Mouse (Mus musculus) inflammation-experienced regulatory T-cells, adult 6 months (primary cell): ENCODE results near the gene Atp6v1g3. TPM values are rescaled to one million over a fixed set of nuclear protein-coding genes. Genes with fewer than 3 reads are reported as not detected.
A peak's percentile ranks its signal among the peaks of the same experiment; 100 is the strongest.

Experiments used
- ATAC-seq: one replicate; pipeline ENCODE4 v1.8.0; 2017
- polyA plus RNA-seq, 3 experiments: library from polyadenylated mRNA; unstranded; fragments of 100-300 nt; shearing (Covaris generic); gene quantifications; one replicate each; pipeline ENCODE4 v1.2.1; 2017

Gene Atp6v1g3
- 1 to 10 TPM in 1 of 3 experiments, under 1 TPM in 2; 0.50 to 2.9 (median 0.82) TPM for polyA plus RNA-seq

DNA sequence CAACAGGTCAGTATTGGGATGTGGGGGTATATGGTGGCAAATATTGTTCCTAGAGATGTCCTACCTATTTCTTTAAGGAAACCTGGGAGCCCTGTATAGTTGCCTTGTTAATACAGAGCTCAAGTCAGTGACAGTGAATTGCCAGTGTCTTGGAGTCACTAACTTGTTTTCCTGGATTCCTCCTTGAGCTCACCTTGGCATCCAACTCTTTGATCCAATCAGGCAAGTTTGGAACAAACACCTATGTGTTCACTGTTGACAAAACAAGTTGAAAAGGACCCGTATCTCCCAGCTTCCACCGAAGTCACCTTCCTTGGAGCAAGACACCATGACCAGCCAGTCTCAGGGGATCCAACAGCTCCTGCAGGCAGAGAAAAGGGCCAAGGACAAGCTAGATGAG lies at the start of gene Atp6v1g3:
TSS of gene Atp6v1g3 (plus strand) at position 301 of the 400 bp plus-strand sequence.
- ATAC-seq: no peak

DNA sequence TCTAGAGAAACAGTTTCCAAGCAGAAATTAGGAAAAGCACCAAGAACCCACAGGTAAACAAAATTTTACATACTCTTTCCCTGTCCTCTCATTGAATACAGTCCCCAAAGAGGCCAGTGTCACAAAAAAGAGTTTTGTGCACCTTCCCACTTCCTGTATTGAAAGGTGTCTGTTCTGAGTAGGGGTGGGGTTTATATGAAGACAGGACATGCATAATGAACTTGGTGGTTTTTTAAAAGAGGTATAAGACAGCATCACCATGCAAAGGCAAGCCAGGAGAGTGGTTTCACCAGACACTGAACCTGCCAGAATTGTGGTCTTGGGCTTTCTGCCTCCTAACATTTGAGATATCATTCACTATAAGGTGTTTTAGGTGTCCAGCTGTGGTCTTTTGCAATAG lies 40.5 kb upstream of the Atp6v1g3 start:
- ATAC-seq: peak; percentile 100

- no peak for ATAC-seq
These were observed 36.3 kb upstream of the Atp6v1g3 start for GRCm38 (mm10) chr1:138237252-138237651.

GRCm38 (mm10) chr1:138243947-138244346 lies 29.6 kb upstream of the Atp6v1g3 start:
- no peak for ATAC-seq

DNA sequence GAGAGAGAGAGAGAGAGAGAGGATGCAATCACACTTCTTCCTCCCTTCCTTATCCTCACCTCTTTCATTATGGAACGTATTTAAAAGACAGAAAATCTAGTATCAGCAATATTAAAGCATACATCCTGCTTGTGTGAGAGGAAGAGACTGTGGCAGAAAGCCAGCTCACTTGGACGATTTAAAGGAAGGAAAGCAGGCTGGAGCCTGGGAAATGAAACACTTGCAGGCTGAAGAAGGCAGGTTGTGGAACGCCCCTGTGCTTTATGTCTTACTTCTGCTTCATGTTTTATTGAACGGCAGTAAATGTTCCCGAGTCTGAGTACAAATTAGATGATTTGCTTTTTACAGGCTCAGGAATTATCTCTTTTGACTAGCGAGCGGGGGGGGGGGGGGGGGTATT lies 29.1 kb upstream of the Atp6v1g3 start:
- no peak for ATAC-seq

DNA sequence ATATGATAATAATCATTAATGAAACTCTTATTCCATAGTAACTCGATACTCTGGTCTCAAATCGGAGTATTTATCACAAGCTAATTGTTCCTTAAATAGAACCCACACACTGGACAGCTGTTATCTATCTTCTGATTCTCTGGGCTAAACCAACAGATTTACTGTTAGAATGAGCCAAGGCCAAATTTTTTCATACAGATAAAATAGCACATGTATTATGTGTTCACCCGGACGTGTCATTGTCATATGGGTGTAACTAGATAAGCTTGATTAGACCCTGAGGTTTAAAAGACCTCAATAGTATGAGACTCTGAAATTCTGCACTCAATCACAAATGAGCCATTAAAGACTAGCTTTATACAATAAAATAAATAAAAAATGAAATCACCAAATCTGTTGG lies 28.4 kb upstream of the Atp6v1g3 start:
- no peak for ATAC-seq

GRCm38 (mm10) chr1:138245533-138245932 lies 28.0 kb upstream of the Atp6v1g3 start:
- ATAC-seq: no peak

DNA sequence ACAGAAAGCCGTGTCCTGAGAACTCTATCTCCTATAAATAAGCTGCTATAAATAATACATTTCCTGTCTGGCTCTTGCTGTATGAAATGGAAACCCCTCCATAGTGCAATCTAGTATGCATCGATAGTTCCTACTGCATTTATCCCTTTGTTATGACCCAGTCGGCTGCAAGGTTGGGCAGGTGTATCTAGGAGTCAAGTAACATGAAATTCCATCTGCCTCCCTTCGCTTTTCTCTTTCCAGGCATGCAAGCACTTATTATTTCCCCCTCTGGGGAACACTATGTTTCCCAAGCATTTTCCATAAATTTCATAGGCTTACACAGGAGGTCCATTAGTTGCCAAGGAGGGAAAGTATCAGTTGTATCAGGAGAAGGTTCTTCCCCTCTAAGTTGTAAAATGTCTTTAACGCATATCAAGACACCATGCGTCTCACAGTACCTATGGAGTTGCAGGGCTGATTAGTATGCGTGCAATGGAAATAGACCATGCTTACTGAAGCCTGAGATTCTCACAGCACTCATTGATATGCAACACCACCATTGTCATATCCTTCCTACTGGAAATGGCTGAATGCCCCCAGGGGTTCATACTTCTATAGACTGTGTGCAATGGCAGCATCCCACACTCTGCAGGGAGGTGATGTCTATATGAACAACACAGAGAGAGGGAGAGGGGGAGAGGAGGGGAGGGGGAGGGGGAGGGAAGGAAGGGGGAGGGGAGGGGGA lies 26.9 kb upstream of the Atp6v1g3 start:
- ATAC-seq: no peak

- peak; percentile 93 for ATAC-seq
These were observed 25.6 kb upstream of the Atp6v1g3 start for GRCm38 (mm10) chr1:138247699-138248483.

DNA sequence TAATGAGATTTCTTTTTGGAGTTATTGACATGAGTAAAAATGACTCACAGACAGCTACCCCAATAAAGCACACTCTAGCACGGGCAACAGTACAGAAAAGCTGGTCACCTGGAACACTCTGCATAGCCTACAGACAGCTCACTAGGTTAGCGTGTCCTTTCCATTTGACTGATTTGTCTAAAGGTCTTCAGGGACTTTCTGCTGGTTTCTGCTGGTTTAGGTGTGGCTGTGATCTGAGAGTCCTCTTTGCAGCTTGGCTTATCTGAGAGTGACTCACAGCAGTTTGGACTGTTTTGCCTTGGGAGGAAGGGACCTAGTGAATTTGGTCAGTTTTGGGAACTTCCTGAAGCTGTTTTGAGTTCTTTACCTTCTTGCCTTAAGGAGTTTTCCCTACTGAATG lies 24.8 kb upstream of the Atp6v1g3 start:
- ATAC-seq: no peak

DNA sequence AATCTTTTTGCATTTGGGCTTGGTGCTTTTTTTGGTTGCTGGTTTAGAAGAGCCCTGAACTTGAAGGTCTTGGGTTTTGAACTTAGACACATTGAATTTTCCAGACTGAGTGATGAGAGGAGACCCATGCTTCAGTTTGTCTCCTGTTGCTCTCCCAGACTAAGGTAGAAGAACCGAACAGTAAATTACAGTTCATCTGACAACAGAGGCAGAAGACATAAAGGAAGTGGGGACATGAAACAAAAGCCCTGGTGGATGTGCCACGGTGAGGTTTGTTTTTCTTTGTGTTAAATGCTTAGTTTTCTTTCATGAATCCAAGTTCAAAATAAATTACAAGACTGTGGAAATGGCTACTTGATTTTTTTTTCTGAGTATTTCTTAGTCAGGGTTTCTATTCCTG lies 22.6 kb upstream of the Atp6v1g3 start:
- no peak for ATAC-seq

DNA sequence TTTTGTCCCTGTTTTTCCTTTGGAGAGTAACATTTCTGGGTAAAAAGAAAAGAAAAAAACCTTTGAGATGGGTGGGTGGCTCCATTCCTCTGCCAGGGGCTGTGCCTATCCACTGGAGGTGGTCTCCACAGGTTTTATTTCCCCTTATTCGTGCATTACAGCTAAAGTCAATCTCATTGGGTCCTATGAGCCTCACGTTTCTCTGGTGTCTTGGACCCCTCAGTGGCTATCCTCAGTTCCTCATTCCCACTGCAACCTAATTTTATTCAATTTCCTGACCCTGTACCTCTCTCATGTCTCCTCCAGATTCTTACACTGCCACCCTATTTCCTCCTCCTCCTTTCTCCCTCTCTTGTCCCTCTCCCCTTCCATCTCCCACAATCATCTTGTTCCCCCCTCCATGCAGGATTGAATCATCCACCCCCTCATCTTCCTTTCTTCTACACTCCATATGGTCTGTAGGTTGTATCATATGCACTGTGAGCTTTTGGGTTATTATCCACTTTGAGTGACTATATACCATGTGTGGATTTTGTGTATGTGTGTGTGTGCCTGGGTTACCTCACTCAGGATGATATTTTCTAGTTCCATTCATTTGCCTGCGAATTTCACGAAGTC lies 17.3 kb upstream of the Atp6v1g3 start:
- no peak for ATAC-seq

GRCm38 (mm10) chr1:138258758-138259157 lies 14.8 kb upstream of the Atp6v1g3 start:
- peak; percentile 88 for ATAC-seq

DNA sequence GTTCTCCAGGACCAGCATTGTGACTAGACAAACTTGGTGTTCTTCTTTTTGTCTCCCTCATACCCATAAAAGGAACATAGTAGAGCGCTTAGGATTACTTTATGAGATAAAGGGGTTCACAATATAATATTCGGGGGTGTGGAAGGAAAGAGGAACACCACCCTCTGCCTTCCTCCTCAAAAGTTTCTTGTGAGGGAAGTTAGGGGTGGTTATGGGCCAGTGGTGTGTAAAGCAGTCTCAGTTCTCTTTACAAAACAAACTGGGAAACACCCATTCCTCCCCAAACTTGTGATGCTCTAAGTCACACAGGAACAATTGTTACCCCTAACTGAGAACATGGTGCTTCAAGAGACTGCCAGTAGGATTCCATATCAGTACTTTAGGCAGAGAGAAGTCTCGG lies 12.0 kb upstream of the Atp6v1g3 start:
- ATAC-seq: no peak

GRCm38 (mm10) chr1:138262408-138262807 lies 11.1 kb upstream of the Atp6v1g3 start:
- ATAC-seq: no peak

DNA sequence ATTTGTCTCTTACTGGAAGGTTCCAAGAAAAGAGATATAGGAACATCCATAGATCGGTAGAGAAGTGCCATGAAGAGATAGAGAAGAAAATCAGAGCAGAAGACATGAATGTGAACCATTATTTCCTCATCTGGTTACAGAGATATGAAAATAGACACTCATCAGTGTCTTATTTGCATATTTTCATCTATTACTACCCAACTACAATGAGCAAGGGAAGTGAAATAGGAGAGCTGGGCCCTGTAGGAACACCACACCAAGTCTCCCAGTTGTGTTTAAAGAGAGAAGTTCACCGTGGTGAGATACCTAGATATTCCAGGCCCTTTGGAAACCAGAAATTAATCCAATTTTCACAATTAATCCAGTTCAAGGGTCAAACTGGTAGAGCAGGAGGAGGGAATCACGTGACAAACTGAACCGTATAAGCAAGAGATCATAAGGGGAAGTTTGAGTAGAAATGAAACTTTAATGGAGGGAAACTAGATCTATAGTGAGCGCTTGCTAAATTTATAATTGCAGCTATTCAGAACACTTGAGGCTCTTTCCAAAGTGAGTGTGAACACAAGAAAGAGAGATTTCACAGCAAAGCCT lies 6.0 kb upstream of the Atp6v1g3 start:
- no peak for ATAC-seq

GRCm38 (mm10) chr1:138274930-138275329 lies 1.4 kb downstream of the Atp6v1g3 start:
- no peak for ATAC-seq

DNA sequence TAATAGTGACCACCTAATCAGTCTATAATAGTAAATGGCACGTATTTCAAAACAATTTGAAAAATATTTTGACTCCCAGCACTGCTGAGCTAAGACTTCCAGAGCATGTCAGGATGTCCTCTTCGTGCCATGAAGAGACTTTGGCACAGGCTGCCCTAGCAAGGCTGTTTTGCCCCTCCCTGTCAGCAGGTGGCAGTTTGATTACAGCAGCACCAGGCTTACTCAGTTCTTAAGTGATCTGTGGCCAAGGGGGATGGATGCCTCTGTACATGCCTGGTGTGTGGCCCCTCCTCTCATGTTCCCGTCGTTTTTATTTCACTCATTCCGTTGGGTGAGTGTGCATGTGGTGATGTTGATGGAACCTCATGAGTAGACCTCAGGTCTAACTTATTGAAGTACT lies 2.3 kb downstream of the Atp6v1g3 start:
- peak; percentile 91 for ATAC-seq

GRCm38 (mm10) chr1:138281139-138281538 lies 7.6 kb downstream of the Atp6v1g3 start:
- peak; percentile 20 for ATAC-seq

DNA sequence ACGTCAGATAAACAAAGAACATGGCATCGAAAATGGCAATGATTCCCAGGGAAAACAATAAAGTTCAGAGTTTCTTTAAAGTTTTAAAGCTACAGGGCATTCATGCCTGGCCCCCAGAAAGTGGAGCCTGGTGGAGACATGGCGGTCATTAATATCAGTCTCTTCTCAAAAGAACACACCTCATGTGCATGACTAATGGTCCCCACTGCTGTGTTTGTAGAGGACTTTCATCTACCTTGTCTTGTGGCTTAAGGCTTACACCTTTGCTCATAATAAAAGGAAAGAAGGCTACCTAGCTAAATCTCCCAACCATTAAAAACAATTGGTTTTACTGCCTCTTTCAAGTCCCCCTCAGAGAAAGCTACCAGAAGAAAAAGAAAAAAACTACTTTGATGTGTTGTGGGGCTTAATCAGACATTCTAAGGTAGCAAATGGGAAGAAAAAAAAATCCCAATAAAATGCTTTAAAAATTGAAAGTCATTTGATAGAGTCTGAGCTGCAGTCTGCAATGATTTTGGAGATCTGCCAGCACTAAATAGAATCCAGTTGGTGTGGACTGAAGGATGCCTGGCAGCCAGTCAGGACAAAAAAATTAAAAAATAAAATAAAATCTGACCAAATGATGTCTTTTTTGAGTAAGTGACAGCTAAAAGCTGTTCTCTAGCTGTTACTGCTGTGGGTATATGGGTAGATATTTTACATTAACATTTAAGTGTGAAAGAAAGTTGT lies 9.0 kb downstream of the Atp6v1g3 start:
- ATAC-seq: no peak

- peak; percentile 52 for ATAC-seq
These were observed 14.1 kb downstream of the Atp6v1g3 start for GRCm38 (mm10) chr1:138287665-138288064.

GRCm38 (mm10) chr1:138288721-138289120 lies 15.2 kb downstream of the Atp6v1g3 start:
- no peak for ATAC-seq
